Mouse (Mus musculus) T-cell, adult 2 months (primary cell): Measurements from ENCODE around the gene Mfng.

Experiments used
- DNase-seq: peaks from one replicate; pipeline ENCODE4 v3.0.0; 2022; ENCODE audit warnings: low spot score

Gene Mfng

GRCm38 (mm10) chr15:78715856-78716255 is 57.4 kb downstream of the Mfng start:
- DNase-seq = no peak

DNA sequence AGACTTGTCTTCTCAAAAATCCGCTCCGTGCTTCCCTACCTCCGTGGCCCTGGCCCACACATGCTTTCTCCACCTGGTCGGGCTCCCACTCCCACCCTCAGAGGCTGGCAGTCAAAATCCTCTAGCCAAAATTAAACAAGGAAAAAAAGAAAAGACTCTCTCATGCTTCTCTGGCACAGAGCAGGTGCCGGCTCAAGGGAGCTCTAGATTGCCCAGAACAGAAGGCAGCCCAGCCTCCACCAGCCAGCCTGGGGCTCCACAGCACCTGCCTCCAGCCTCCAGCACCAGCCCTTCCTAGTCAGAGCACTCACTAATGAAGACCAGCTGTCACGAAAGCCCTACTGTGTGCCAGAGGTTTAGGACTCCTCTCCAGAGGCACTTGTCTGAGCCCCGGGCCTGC is 59.5 kb downstream of the Mfng start:
- no peak for DNase-seq

DNA sequence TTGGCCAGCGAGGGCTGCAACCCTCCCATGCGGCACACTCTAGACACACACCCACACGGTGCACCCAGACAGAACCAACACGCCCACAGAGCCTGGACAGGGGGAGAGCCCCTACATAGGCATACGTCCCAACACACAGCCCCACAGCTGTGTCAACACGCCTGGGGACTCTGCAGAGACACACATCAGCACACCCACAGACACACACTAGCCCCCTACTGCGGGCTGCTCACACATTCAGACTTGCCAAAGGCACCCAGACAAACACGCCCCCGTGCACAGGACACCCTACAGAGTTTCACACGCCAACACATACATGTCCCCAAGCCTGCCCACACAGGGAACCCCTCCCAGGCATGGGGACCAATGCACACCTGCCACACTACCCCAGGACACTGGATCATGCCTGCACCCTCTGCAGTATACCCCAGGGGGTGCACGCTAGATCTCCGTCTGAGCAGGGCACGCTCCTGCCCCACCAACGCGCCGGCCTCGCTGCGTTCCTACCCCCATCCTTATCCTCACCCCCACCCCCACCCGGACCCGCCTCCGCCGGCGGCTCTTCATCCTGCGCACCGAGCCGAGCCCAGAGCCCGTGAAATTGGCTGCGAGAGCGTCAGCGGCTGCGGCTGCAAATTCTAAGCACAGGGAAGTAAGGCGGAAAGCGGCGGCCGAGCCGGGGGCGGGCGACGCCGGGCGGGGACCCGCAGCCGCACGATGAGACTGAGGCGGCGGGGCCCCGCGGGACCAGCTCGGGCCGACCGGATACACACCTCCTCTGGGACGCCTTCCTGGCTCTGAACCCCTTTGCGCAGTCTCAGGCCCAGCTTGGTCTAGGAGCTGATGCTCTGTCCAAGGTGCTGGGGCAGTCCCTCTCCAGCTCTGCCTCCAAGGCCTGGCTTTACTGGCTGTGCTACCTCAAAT is 60.7 kb downstream of the Mfng start:
- DNase-seq = peak; percentile 61

- DNase-seq = no peak
Measured at GRCm38 (mm10) chr15:78711935-78712334, 61.3 kb downstream of the Mfng start.

DNA sequence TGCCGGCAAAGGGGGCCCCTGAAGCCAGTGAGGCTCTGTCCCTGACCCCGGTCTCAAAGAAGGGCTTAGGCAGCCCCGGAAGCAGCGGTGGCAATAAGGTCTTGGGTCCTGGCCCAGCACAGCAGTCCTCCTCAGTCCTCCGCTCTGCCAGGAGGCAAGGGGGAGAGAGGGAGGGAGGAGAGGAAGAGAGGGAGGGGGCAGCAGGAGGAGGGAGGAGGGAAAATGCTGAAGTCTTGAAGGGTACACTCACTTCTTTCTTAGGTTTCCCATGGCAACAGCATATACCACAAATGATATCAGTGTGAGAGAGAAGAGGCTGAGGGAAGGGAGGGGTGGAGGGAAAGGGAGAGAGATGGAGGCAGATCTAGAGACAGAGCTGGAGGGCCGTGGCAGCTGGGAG is 62.6 kb downstream of the Mfng start:
- no peak for DNase-seq

- no peak for DNase-seq
Measured at GRCm38 (mm10) chr15:78709767-78710166, 63.5 kb downstream of the Mfng start.

GRCm38 (mm10) chr15:78706630-78707029 is 66.6 kb downstream of the Mfng start:
- no peak for DNase-seq
